8 mouse cellular contexts compared by ENCODE assay signal in genomic region chr11:106159921-106160840, GRCm38 (mm10). TPM values are rescaled to one million over a fixed set of nuclear protein-coding genes. Genes with fewer than 3 reads are reported as not detected.
DNase-seq lines count a peak whose midpoint lies in the region; ATAC-seq and TF ChIP-seq lines count a peak whose summit lies in the region.

No protein-coding gene starts in this region.

- under 1% methylated on average over 99 of the region's 106 CpGs for WGBS in embryonic facial prominence, embryonic 15.5 days
- WGBS in heart, embryonic 14.5 days = under 1% methylated on average over 74 of the region's 106 CpGs
- under 1% methylated on average over 88 of the region's 106 CpGs for WGBS in kidney, postnatal 0 days
- WGBS in liver, embryonic 12.5 days (ENCODE audit: insufficient replicate concordance) = under 1% methylated on average over 93 of the region's 106 CpGs
- WGBS in stomach, embryonic 14.5 days = under 1% methylated on average over 81 of the region's 106 CpGs

- peak; percentile 86 for DNase-seq in CD4-positive helper T cell, adult 2 months (ENCODE audit: low read depth, low spot score)
- DNase-seq in adrenal gland, postnatal 4 days (ENCODE audit: low spot score in 2 of 2) = peak; percentile 58 to 62
- peak; percentile 89 for DNase-seq in kidney, postnatal 0 days (ENCODE audit: low spot score)
- peak; percentile 83 for DNase-seq in naive thymus-derived CD4-positive, alpha-beta T cell, adult 2 months (ENCODE audit: low read depth)

- peak; percentile 80 for ATAC-seq in embryonic facial prominence, embryonic 15.5 days (ENCODE audit: insufficient number of reproducible peaks, low FRiP score, low TSS enrichment, low read depth)
- ATAC-seq in heart, embryonic 14.5 days (ENCODE audit: insufficient number of reproducible peaks, insufficient read depth, low FRiP score, low read depth) = peak; percentile 75
- peak; percentile 37 for ATAC-seq in kidney, postnatal 0 days (replicated peaks; ENCODE audit: low FRiP score, low read depth)
- peak; percentile 49 for ATAC-seq in liver, embryonic 12.5 days
- peak; percentile 79 for ATAC-seq in stomach, embryonic 14.5 days (ENCODE audit: insufficient number of reproducible peaks, insufficient read depth, low FRiP score, low read depth)

- H3K4me3 ChIP-seq in embryonic facial prominence, embryonic 15.5 days (replicated peaks) = peak overlapping the region; percentile 80
- peak overlapping the region; percentile 84 to 91 for H3K4me3 ChIP-seq in heart, embryonic 14.5 days (ENCODE audit: control insufficient read depth in 1 of 2, insufficient read depth in 1 of 2, low read depth in 1 of 2, low read length in 2 of 2)
- H3K4me3 ChIP-seq in kidney, postnatal 0 days (replicated peaks; ENCODE audit: low read depth, low read length) = peak overlapping the region; percentile 70
- H3K4me3 ChIP-seq in liver, embryonic 12.5 days = peak overlapping the region; percentile 74
- peak overlapping the region; percentile 87 for H3K4me3 ChIP-seq in stomach, embryonic 14.5 days (ENCODE audit: low read depth, low read length)

- H3K36me3 ChIP-seq in embryonic facial prominence, embryonic 15.5 days = peaks cover 52% of the 10 kb centered on the region
- H3K36me3 ChIP-seq in heart, embryonic 14.5 days (ENCODE audit: control insufficient read depth, insufficient read depth, low read length) = peaks cover 42% of the 10 kb centered on the region
- peaks cover 9% of the 10 kb centered on the region; the same call in 1 of the 2 replicates for H3K36me3 ChIP-seq in kidney, postnatal 0 days (ENCODE audit: insufficient read depth, low read length)
- peaks cover 40% of the 10 kb centered on the region for H3K36me3 ChIP-seq in liver, embryonic 12.5 days
- H3K36me3 ChIP-seq in stomach, embryonic 14.5 days (ENCODE audit: control insufficient read depth, insufficient read depth, low read length) = peaks cover 28% of the 10 kb centered on the region

- H3K4me1 ChIP-seq in embryonic facial prominence, embryonic 15.5 days = peaks cover 45% of the 10 kb centered on the region
- peaks cover 14 to 27% of the 10 kb centered on the region in 2 experiments for H3K4me1 ChIP-seq in heart, embryonic 14.5 days (ENCODE audit: control insufficient read depth in 2 of 2, insufficient read depth in 2 of 2, low read length in 2 of 2)
- H3K4me1 ChIP-seq in kidney, postnatal 0 days (replicated peaks; ENCODE audit: insufficient read depth, low read length) = peaks cover 14% of the 10 kb centered on the region; the same call in 1 of the 2 replicates
- H3K4me1 ChIP-seq in liver, embryonic 12.5 days = peaks cover 39% of the 10 kb centered on the region
- H3K4me1 ChIP-seq in stomach, embryonic 14.5 days (ENCODE audit: control insufficient read depth, insufficient read depth, low read length) = peaks cover 17% of the 10 kb centered on the region

- H3K9ac ChIP-seq in embryonic facial prominence, embryonic 15.5 days = peak overlapping the region; percentile 97
- peak overlapping the region; percentile 92 for H3K9ac ChIP-seq in heart, embryonic 14.5 days (ENCODE audit: low read length)
- H3K9ac ChIP-seq in kidney, postnatal 0 days (ENCODE audit: low read depth, low read length) = peak overlapping the region; percentile 90
- peak overlapping the region; percentile 81 for H3K9ac ChIP-seq in liver, embryonic 12.5 days
- peak overlapping the region; percentile 91 for H3K9ac ChIP-seq in stomach, embryonic 14.5 days (replicated peaks; ENCODE audit: low read depth, low read length)

- H3K27ac ChIP-seq in embryonic facial prominence, embryonic 15.5 days (replicated peaks) = peak overlapping the region; percentile 97
- peak overlapping the region; percentile 88 to 89 for H3K27ac ChIP-seq in heart, embryonic 14.5 days (replicated peaks in 1 of 2; ENCODE audit: control insufficient read depth in 1 of 2, insufficient read depth in 1 of 2, low read depth in 2 of 2, low read length in 2 of 2)
- peak overlapping the region; percentile 89 for H3K27ac ChIP-seq in kidney, postnatal 0 days
- peak overlapping the region; percentile 82 for H3K27ac ChIP-seq in liver, embryonic 12.5 days
- peak overlapping the region; percentile 97 for H3K27ac ChIP-seq in stomach, embryonic 14.5 days (ENCODE audit: low read length)

- no peaks in the 10 kb centered on the region for H3K27me3 ChIP-seq in embryonic facial prominence, embryonic 15.5 days
- no peaks in the 10 kb centered on the region for H3K27me3 ChIP-seq in heart, embryonic 14.5 days (ENCODE audit: control insufficient read depth, insufficient read depth, low read length)
- H3K27me3 ChIP-seq in kidney, postnatal 0 days (ENCODE audit: insufficient read depth, low read length) = no peaks in the 10 kb centered on the region
- peaks cover 37% of the 10 kb centered on the region for H3K27me3 ChIP-seq in liver, embryonic 12.5 days (replicated peaks)
- H3K27me3 ChIP-seq in stomach, embryonic 14.5 days (ENCODE audit: control insufficient read depth, insufficient read depth, low read length) = no peaks in the 10 kb centered on the region

- H3K4me2 ChIP-seq in embryonic facial prominence, embryonic 15.5 days (replicated peaks) = peak overlapping the region; percentile 86
- H3K4me2 ChIP-seq in heart, embryonic 14.5 days (ENCODE audit: low read length) = peak overlapping the region; percentile 95
- H3K4me2 ChIP-seq in kidney, postnatal 0 days (ENCODE audit: low read length) = peak overlapping the region; percentile 94
- H3K4me2 ChIP-seq in liver, embryonic 12.5 days = peak overlapping the region; percentile 99
- H3K4me2 ChIP-seq in stomach, embryonic 14.5 days (replicated peaks; ENCODE audit: low read depth, low read length) = peak overlapping the region; percentile 95

- no peak for TF ChIP-seq CTCF in kidney, postnatal 0 days (IDR thresholded peaks at IDR 0.05; ENCODE audit: low read depth)

- no peaks in the 10 kb centered on the region for H3K9me3 ChIP-seq in embryonic facial prominence, embryonic 15.5 days (replicated peaks)
- H3K9me3 ChIP-seq in heart, embryonic 14.5 days (ENCODE audit: control insufficient read depth, low read length) = no peaks in the 10 kb centered on the region
- no peaks in the 10 kb centered on the region for H3K9me3 ChIP-seq in kidney, postnatal 0 days (replicated peaks; ENCODE audit: low read length)
- no peaks in the 10 kb centered on the region for H3K9me3 ChIP-seq in liver, embryonic 12.5 days (replicated peaks)
- no peaks in the 10 kb centered on the region for H3K9me3 ChIP-seq in stomach, embryonic 14.5 days (ENCODE audit: control insufficient read depth, low read depth, low read length)

RNA-seq across cellular contexts. Expression of gene Gm10840, which starts 0.5 kb away (rescaled TPM):
- not detected for total RNA-seq in adrenal gland, postnatal 4 days (2021)
- polyA plus RNA-seq in embryonic facial prominence, embryonic 15.5 days (2015; fragmentation: Nextera tagmentation; extraction: Ambion mirVana) = 0.71 TPM in 1 of 2 replicates, not detected in the other
- polyA plus RNA-seq in heart, embryonic 14.5 days (2014; fragmentation: Nextera tagmentation; extraction: Ambion mirVana) = not detected in 2 replicates
- not detected in 2 replicates for polyA plus RNA-seq in kidney, postnatal 0 days (2015; fragmentation: Nextera tagmentation; extraction: Ambion mirVana)
- polyA plus RNA-seq in liver, embryonic 12.5 days (2016; fragmentation: Nextera tagmentation; extraction: Ambion mirVana) = not detected in 2 replicates
- polyA plus RNA-seq in stomach, embryonic 14.5 days (2014; fragmentation: Nextera tagmentation; extraction: Ambion mirVana) = not detected in 2 replicates

RNA-seq across cellular contexts. Expression of gene Limd2, which starts 0.5 kb away (rescaled TPM):
- total RNA-seq in adrenal gland, postnatal 4 days (2021) = 10 to 100 TPM; 39.8 to 48.2 TPM
- polyA plus RNA-seq in embryonic facial prominence, embryonic 15.5 days (2015; fragmentation: Nextera tagmentation; extraction: Ambion mirVana) = 250 and 257 TPM in 2 replicates
- polyA plus RNA-seq in heart, embryonic 14.5 days (2014; fragmentation: Nextera tagmentation; extraction: Ambion mirVana) = 80.2 and 84.6 TPM in 2 replicates
- 132 and 140 TPM in 2 replicates for polyA plus RNA-seq in kidney, postnatal 0 days (2015; fragmentation: Nextera tagmentation; extraction: Ambion mirVana)
- 109 and 112 TPM in 2 replicates for polyA plus RNA-seq in liver, embryonic 12.5 days (2016; fragmentation: Nextera tagmentation; extraction: Ambion mirVana)
- 149 and 157 TPM in 2 replicates for polyA plus RNA-seq in stomach, embryonic 14.5 days (2014; fragmentation: Nextera tagmentation; extraction: Ambion mirVana)

RNA-seq across cellular contexts. Expression of gene Strada, which starts 41.8 kb away (rescaled TPM):
- 10 to 100 TPM; 19.3 to 20.1 TPM for total RNA-seq in adrenal gland, postnatal 4 days (2021)
- polyA plus RNA-seq in embryonic facial prominence, embryonic 15.5 days (2015; fragmentation: Nextera tagmentation; extraction: Ambion mirVana) = 28.4 and 29.3 TPM in 2 replicates
- 19.4 and 21.8 TPM in 2 replicates for polyA plus RNA-seq in heart, embryonic 14.5 days (2014; fragmentation: Nextera tagmentation; extraction: Ambion mirVana)
- polyA plus RNA-seq in kidney, postnatal 0 days (2015; fragmentation: Nextera tagmentation; extraction: Ambion mirVana) = 19.9 and 21.6 TPM in 2 replicates
- polyA plus RNA-seq in liver, embryonic 12.5 days (2016; fragmentation: Nextera tagmentation; extraction: Ambion mirVana) = 12.2 and 12.6 TPM in 2 replicates
- 23.2 and 27.5 TPM in 2 replicates for polyA plus RNA-seq in stomach, embryonic 14.5 days (2014; fragmentation: Nextera tagmentation; extraction: Ambion mirVana)

RNA-seq across cellular contexts. Expression of gene Ccdc47, which starts 56.0 kb away (rescaled TPM):
- 10 to 100 TPM; 86.3 to 89.6 TPM for total RNA-seq in adrenal gland, postnatal 4 days (2021)
- 88.9 and 91.8 TPM in 2 replicates for polyA plus RNA-seq in embryonic facial prominence, embryonic 15.5 days (2015; fragmentation: Nextera tagmentation; extraction: Ambion mirVana)
- polyA plus RNA-seq in heart, embryonic 14.5 days (2014; fragmentation: Nextera tagmentation; extraction: Ambion mirVana) = 69.8 and 75.9 TPM in 2 replicates
- 81.1 and 88.0 TPM in 2 replicates for polyA plus RNA-seq in kidney, postnatal 0 days (2015; fragmentation: Nextera tagmentation; extraction: Ambion mirVana)
- 53.9 and 56.6 TPM in 2 replicates for polyA plus RNA-seq in liver, embryonic 12.5 days (2016; fragmentation: Nextera tagmentation; extraction: Ambion mirVana)
- 60.2 and 68.1 TPM in 2 replicates for polyA plus RNA-seq in stomach, embryonic 14.5 days (2014; fragmentation: Nextera tagmentation; extraction: Ambion mirVana)

RNA-seq across cellular contexts. Expression of gene Ddx42, which starts 56.5 kb away (rescaled TPM):
- 10 to 100 TPM; 74.4 to 76.2 TPM for total RNA-seq in adrenal gland, postnatal 4 days (2021)
- polyA plus RNA-seq in embryonic facial prominence, embryonic 15.5 days (2015; fragmentation: Nextera tagmentation; extraction: Ambion mirVana) = 71.1 and 77.5 TPM in 2 replicates
- polyA plus RNA-seq in heart, embryonic 14.5 days (2014; fragmentation: Nextera tagmentation; extraction: Ambion mirVana) = 43.0 and 44.9 TPM in 2 replicates
- polyA plus RNA-seq in kidney, postnatal 0 days (2015; fragmentation: Nextera tagmentation; extraction: Ambion mirVana) = 48.6 and 52.1 TPM in 2 replicates
- 42.3 and 42.6 TPM in 2 replicates for polyA plus RNA-seq in liver, embryonic 12.5 days (2016; fragmentation: Nextera tagmentation; extraction: Ambion mirVana)
- 67.9 TPM in 2 replicates for polyA plus RNA-seq in stomach, embryonic 14.5 days (2014; fragmentation: Nextera tagmentation; extraction: Ambion mirVana)

Comparison
In these comparisons a context has a peak if more than half of its experiments do, and no peak if none do; other contexts are left out.
1. Peak in every context shown above with its lines: DNase-seq, ATAC-seq, H3K4me3 ChIP-seq and H3K27ac ChIP-seq.